Mouse (Mus musculus) spleen, postnatal 0 days (tissue): ENCODE data around the gene Chkb. TPM values are rescaled to one million over a fixed set of nuclear protein-coding genes. Genes with fewer than 3 reads are reported as not detected.

Source experiments
- polyA plus RNA-seq: library from polyadenylated mRNA; unstranded; fragments of >200 nt; fragmentation: Nextera tagmentation; extraction: Ambion mirVana; gene quantifications from 2 replicates; pipeline ENCODE4 v1.2.1, GENCODE M21; 2015

Gene Chkb
- 42.4 and 51.5 TPM in 2 replicates for polyA plus RNA-seq

GRCm38 (mm10) chr15:89429352-89430221, at the start of gene Chkb, which contains the start of the genes C730034F03Rik and Gm44502:
Chkb (minus strand) TSS chr15:89429908.
C730034F03Rik (plus strand) TSS chr15:89429589.
Gm44502 (minus strand) TSS chr15:89429696.

GRCm38 (mm10) chr15:89477091-89477491, 47.4 kb upstream of the Chkb start, which contains the start of gene Arsa:
Arsa (minus strand) TSS chr15:89477425.

GRCm38 (mm10) chr15:89453865-89454478, 24.3 kb upstream of the Chkb start, which contains the start of gene Mapk8ip2:
Mapk8ip2 (plus strand) TSS chr15:89453913.

GRCm38 (mm10) chr15:89425711-89426121, 4.0 kb downstream of the Chkb start, which contains the start of gene Cpt1b:
Cpt1b (minus strand) TSS chr15:89425863.

GRCm38 (mm10) chr15:89410118-89410517, 19.6 kb downstream of the Chkb start, which contains the start of gene Syce3:
Syce3 (minus strand) TSS chr15:89410503.

GRCm38 (mm10) chr15:89384617-89385016, 45.1 kb downstream of the Chkb start, which contains the start of gene Klhdc7b:
Klhdc7b (plus strand) TSS chr15:89384917.

GRCm38 (mm10) chr15:89378831-89379401, 50.8 kb downstream of the Chkb start, which contains the start of gene Odf3b:
Odf3b (minus strand) TSS chr15:89379282.

GRCm38 (mm10) chr15:89376957-89377356, 52.8 kb downstream of the Chkb start, which contains the start of gene Tymp:
Tymp (minus strand) TSS chr15:89377039.

Other genes starting within 250 kb of the Chkb start
- 25.8 and 35.7 TPM in 2 replicates for gene Plxnb2, start 249.1 kb downstream of the Chkb start, polyA plus RNA-seq
- gene Dennd6b, start 233.4 kb downstream of the Chkb start, polyA plus RNA-seq = 3.8 and 4.0 TPM in 2 replicates
- 46.2 and 46.5 TPM in 2 replicates for gene Ppp6r2, start 218.4 kb downstream of the Chkb start, polyA plus RNA-seq
- 36.5 and 38.4 TPM in 2 replicates for gene Sbf1, start 114.6 kb downstream of the Chkb start, polyA plus RNA-seq
- gene Adm2, start 107.2 kb downstream of the Chkb start, polyA plus RNA-seq = 0.16 TPM in 1 of 2 replicates, not detected in the other
- gene Miox, start 95.5 kb downstream of the Chkb start, polyA plus RNA-seq = not detected in 2 replicates
- 28.5 and 29.5 TPM in 2 replicates for gene Lmf2, start 74.2 kb downstream of the Chkb start, polyA plus RNA-seq
- 134 and 143 TPM in 2 replicates for gene Ncaph2, start 74.2 kb downstream of the Chkb start, polyA plus RNA-seq
- gene Sco2, start 56.1 kb downstream of the Chkb start, polyA plus RNA-seq = 4.5 and 4.6 TPM in 2 replicates
- 0.82 and 1.4 TPM in 2 replicates for gene Tymp, start 52.9 kb downstream of the Chkb start, polyA plus RNA-seq
- 4.3 and 4.7 TPM in 2 replicates for gene Odf3b, start 50.6 kb downstream of the Chkb start, polyA plus RNA-seq
- 0.04 TPM in 1 of 2 replicates, not detected in the other for gene Klhdc7b, start 45.0 kb downstream of the Chkb start, polyA plus RNA-seq
- not detected in 2 replicates for gene Syce3, start 19.4 kb downstream of the Chkb start, polyA plus RNA-seq
- 0.46 and 0.59 TPM in 2 replicates for gene Cpt1b, start 4.0 kb downstream of the Chkb start, polyA plus RNA-seq
- gene C730034F03Rik, start 319 bp downstream of the Chkb start, polyA plus RNA-seq = 3.5 and 3.7 TPM in 2 replicates
- not detected in 2 replicates for gene Gm44502, start 212 bp downstream of the Chkb start, polyA plus RNA-seq
- 0.06 TPM in 1 of 2 replicates, not detected in the other for gene Mapk8ip2, start 24.0 kb upstream of the Chkb start, polyA plus RNA-seq
- gene Arsa, start 47.5 kb upstream of the Chkb start, polyA plus RNA-seq = 7.9 and 10.0 TPM in 2 replicates
- gene Shank3, start 69.7 kb upstream of the Chkb start, polyA plus RNA-seq = 1.9 and 2.1 TPM in 2 replicates
- 0.07 and 0.23 TPM in 2 replicates for gene Acr, start 138.4 kb upstream of the Chkb start, polyA plus RNA-seq
- 8.0 and 9.7 TPM in 2 replicates for gene Rabl2, start 162.0 kb upstream of the Chkb start, polyA plus RNA-seq